Mouse (Mus musculus) kidney, adult 8-10 months (tissue): Measurements from ENCODE around the gene Yif1a.

Experiments used
- DNase-seq, 2 experiments: peaks; one replicate each; pipeline ENCODE4 v3.0.0; 2022

Gene Yif1a

DNA sequence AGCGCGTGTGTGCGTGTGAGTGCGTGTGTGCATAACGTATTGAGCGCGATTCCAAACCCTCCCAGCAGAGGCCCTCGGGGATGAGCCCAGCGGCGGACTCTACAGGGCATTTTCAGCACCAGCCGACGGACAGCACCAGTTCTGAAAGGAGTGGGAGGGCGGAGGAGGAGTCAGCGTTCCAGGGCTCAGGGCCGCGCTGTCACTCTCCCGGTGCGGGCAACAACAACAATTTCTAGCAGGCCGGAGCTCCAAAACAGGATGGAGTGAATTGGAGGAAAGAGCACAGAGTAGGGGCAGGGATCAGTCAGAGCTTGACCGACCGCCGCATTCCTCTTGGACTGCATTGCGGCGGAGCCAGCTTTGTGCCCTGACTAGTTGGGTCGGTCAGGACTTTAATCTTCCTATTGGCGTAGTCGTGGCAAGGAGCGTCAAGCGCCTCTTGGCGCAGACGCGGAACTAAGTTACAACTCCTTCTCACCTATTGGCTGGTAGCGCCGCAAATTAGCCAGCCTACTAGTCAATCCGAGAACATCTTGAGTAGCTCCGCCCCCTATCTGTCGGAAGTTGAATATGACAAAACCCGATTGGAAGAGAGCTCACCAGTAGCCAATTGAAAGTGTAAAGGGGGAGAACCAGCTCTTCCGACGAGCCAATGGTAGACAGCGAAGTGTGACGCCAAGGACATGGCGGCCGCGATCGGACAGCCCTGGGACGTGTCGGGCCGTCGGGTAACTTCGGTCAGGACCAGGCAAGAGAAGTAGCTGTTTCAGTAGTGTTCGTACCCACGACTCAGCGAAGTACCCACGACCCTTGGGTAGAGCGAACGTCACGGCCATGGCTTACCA lies at the start of gene Yif1a:
Gene Yif1a, plus strand, starts transcription at position 655 of the 845 bp plus-strand sequence.
- peak; percentile 97 to 99 for DNase-seq

DNA sequence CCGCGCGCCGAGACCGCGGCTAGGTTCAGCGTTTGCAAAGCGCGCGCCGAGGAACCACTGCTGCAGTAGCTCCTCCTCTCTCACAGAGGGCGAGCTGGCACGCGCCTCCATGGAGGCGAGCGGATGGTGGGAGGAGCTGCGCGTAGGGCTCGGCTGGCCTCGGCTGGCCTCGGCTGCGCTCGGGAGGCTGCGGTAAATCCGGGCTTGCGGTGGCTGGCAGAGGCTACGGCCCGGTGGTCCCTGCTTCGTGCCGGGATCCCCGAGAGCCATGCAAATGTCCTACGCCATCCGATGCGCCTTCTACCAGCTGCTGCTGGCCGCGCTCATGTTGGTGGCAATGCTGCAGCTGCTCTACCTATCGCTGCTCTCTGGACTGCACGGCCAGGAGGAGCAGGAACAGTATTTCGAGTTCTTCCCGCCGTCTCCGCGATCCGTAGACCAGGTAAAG lies 49.6 kb upstream of the Yif1a start, which contains the start of the genes B4gat1 and AC124502.3:
Gene B4gat1, plus strand, starts transcription at position 118 of the 448 bp plus-strand sequence.
Gene AC124502.3, plus strand, starts transcription at position 183 of the 448 bp plus-strand sequence.
- DNase-seq = peak; percentile 85 to 87

DNA sequence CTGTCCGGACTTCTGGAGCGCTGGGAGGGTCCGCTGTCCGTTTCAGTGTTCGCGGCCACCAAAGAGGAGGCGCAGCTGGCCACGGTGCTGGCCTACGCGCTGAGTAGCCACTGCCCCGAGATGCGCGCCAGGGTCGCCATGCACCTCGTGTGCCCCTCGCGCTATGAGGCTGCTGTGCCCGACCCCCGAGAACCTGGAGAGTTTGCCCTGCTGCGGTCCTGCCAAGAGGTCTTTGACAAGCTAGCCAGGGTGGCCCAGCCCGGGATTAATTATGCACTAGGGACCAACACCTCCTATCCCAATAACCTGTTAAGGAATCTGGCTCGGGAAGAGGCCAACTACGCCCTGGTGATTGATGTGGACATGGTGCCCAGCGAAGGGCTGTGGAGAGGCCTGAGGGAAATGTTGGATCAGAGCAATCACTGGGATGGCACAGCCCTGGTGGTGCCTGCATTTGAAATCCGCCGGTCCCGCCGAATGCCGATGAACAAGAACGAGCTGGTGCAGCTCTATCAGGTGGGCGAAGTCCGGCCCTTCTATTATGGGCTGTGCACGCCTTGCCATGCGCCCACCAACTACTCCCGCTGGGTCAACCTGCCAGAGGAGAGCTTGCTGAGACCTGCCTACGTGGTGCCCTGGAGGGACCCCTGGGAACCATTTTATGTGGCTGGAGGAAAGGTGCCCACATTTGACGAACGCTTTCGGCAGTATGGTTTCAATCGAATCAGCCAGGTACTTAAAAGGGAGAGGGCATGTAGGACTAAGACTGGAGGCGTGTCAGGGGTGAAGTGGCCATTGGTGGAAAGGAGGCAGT lies 48.8 kb upstream of the Yif1a start:
- DNase-seq = peak in 1 of 2 experiments; percentile 39

DNA sequence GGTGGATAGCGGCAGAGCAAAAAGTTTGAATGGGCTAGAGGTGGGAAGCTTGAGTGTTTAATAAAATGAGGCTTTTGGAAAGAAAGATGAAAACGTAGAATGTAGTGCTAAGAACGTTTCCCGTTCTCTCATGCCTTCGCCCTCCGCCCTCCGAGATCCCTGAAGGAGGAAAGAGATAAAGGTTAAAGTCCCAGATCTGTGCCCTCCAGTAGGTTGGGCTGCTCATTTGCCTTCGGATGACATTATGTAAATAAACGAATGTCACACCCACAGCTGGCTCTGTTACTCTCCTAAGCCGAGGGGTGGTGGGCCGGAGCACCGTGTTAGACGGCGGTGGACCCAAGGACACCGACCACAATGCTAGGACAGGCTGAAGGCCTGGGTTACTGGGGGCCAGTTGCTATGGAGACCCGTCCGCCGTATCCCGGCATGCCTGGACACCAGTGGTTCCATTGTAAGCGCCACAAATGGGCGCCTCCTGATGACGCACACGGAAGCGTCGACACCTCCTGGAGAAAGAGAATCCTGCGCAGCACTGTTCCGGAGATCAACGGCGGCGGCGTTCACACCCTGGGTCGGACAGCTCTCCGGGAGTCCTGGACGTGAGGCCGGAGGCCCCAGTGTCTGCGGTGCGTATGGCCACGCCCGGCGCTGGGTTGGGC lies 47.3 kb upstream of the Yif1a start, which contains the start of gene Brms1:
Gene Brms1, plus strand, starts transcription at position 493 of the 662 bp plus-strand sequence.
- peak; percentile 90 to 91 for DNase-seq

DNA sequence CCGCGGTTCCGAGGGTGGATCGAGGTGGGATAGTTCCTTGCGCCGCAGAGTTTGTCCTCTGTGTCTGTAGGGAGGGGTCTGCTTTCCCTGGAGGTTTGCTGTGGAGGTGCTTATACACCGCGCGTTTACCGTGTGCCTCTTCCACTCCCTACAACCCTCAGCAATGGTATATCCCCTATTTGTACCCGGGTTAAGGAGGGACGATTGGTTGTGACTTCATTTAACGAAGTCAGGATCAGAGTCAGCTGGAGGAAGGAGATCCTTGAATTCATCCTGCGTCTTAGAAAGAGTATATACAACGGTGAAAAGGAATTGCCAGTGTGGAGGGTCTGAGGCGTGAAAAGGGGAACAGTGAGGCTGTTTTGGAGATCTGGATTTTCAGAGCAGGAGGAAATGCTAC lies 46.8 kb upstream of the Yif1a start:
- no peak for DNase-seq

DNA sequence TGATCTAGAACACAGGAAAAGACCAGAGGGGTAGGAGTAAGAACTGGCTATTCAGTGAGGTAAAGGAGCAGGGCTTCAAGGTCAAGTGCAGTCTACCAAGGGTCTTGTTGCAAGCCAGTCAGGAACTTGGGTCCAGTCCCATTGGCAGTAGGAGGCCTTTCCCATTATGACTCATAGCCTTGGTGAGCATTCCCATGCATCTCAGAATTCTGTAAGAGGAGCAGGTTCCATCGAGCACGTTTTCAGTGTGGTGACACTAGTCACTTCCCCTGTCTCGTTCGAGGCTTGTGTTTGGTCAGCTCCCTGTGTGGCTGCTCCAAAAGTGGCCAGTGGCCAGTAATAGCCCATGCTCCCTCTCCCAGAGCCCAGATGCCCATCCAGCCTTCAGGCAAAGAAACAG lies 42.8 kb upstream of the Yif1a start:
- no peak for DNase-seq

DNA sequence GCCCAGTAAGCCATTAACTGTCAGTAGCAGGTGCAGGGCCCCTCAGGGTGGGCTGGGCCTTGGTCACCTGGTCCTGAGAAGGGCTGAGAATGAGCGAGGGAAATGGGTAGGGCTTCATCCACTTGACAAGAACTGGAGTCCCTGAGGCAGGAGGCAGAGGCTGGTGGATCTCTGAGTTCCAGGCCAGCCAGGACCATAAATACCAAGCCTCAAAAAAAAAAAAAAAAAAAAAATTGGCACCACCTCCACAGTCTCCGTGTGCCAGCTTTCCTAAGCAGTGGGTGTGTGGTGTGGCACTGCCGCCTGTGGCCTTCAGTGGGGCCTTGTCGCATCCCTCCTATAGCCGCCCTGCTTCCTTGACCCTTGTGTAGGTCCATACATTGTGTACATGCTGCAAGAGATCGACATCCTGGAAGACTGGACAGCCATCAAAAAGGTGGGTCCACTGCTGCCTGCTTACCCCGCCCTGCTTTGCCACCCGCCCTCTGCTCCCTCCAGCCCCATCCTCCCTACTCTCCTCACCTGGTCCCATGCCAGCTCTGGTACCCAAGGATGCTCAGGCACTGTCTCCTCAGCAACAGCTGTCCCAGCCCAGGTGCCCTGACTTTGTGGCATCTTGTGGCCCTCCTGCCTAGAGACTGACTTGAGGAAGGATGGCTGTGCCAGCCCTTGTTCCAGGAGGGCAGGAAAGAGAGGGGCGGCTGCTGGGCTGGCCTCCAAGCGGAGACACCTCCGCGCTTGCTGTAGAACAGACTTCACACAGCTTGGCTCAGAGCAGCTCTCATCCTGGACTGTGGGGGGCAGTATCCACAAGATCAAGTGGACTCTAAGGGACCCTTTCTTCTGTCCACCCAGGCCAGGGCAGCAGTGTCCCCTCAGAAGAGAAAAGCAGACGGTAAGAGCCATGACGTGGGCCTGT lies 39.9 kb upstream of the Yif1a start:
- DNase-seq = no peak

DNA sequence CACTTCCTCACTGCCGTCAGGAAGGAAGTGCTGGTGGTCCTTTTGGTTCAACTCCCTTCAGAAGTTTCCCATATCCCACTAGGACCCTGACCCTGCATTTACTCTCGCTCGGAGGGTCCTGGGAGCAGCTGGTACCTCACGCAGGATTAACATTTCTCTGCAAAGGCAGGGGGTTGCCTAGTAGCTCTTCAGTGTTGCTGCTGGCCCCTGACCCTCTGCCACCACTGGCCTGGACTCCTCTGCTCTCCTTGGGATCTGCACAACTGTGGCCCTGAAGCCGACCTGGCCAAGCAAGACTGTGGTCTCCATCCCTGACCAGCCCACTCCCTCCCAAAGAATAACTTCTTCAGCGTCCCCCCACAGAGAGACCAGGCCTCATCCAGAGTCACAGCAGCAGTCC lies 39.0 kb upstream of the Yif1a start:
- no peak for DNase-seq

DNA sequence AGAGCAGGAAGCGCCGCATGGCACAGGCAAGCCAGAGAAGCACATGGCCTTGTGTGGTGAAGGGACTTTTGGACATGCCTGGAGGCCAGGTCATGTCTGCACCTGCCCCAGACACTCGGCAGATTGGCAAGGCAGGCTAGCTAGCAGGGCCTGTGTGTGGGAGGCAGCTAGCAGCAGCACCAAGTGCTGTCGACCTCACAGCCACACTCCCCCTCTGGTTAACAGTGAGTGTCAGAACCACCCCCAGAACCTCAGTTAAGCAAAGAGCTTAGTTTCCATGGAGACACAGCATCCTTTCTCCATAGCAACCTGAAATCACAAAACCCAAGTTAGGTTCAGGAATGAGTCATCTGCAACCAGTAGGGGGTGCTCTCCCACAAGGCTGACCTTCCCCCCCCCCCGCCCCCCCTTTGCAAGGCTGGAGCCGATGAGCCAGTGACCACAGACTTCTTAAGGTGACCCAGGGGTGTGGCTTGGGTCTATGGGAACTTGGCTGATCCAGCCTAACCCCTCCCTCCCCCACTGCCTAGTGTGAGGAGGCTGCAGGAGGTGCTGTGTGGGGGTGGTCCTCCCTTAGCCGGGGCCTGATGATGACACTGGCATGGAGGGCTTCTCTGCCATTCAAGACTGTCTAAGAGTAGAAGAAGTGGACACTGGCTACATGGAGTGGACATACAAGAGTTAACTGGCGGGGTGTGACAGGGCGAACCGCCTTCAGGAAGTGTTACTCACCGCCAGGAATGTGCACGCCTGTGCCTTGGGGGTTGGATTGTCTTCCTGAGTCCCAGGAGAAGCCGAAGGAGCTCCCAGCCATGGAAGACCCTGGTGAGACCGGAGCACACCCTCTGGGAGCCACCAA lies 38.1 kb upstream of the Yif1a start, which contains the start of gene Rin1:
Gene Rin1, plus strand, starts transcription at position 435 of the 859 bp plus-strand sequence.
- peak; percentile 46 to 48 for DNase-seq

DNA sequence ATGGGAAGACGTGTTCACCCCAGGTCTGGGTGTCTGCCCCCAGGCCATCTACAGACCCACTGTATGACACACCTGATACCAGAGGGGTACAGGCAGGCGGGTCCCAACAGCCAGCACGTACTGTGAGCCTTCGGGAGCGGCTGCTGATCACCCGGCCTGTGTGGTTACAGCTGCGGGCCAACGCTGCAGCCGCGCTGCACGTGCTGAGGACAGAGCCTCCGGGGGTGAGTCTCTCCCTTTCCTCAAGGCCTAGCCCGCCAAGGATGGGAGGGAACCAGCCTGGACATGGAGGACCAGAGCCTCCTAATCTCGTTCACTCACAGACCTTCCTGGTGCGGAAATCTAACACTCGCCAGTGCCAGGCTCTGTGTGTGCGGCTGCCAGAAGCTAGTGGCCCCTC lies 37.3 kb upstream of the Yif1a start:
- DNase-seq = no peak

DNA sequence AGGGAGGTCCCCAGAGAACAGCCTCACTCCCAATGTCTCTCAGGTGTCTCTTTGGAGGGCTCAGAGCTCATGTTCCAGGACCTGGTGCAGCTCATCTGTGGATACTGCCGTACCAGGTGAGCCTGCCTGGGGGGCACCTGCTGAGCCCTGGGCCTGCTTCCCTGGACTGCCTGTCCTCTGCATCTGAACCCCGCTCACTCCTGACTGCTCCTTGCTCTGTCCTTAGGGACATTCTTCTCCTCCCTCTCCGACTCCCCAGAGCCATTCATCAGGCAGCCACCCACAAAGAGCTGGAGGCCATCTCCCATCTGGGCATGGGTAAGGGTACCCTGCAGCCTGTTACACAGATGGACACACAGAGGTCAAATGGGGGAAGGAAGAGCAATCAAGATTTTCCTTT lies 36.8 kb upstream of the Yif1a start:
- DNase-seq = no peak

DNA sequence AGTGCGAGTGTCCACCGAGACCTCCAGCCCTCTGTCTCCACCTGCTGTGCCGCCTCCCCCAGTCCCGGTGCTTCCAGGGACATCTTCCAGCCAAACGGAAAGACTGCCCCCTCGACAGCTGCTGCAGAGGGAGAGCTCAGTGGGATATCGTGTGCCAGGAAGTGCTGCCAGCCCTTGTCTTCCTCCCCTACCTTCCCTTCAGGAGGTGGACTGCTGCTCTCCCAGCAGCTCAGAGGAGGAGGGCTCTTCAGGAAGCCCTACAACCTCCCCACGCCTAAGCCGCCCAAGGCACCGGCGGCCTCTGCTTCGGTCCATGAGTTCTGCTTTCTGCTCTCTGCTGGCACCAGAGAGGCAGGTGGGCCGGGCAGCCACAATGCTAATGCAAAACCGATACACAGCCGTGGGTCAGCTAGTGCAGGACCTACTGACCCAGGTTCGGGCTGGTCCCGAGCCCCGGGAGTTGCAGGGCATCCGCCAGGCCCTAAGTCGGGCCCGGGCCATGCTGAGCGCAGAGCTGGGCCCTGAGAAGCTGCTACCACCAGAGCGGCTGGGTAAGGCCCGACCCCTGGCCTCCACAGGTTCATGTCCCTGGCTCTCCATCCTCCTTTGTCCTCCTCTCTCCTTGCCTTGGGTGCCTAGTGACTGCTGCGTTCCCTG lies 36.0 kb upstream of the Yif1a start:
- DNase-seq = no peak

DNA sequence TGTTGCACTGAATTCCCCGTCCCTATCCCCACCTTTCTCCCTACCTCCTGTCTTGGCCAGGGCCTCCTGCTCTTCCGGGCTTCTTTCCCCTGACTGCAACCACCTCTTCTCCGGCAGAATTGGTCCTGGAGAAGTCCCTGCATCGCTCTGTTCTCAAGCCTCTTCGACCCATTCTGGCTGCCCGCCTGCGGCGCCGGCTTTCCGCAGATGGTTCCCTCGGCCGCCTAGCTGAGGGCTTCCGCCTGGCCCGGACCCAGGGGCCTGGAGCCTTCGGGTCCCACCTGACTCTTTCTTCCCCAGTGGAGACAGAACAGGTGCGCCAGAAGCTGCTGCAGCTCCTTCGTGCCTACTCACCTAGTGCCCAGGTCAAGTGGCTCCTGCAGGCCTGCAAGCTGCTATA lies 35.5 kb upstream of the Yif1a start:
- DNase-seq = no peak

DNA sequence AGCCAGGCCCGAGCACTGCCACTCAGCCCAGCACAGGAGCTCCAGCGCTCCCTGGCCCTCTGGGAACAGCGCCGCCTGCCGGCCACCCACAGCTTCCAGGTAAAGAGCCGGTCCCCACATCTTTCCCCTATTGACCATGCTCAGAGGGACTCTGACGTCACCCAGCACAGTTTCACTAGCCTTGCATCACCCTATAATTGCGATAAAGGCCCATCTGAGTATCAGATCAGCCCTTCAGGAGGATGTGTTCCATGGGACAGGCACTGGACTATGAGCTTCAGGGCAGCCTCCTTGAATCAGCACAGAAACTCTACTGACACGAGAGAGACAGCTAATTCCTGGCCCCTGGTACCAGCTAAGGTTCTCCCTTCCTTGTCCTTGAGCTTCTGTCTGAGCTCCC lies 34.4 kb upstream of the Yif1a start:
- peak in 1 of 2 experiments; percentile 38 for DNase-seq

DNA sequence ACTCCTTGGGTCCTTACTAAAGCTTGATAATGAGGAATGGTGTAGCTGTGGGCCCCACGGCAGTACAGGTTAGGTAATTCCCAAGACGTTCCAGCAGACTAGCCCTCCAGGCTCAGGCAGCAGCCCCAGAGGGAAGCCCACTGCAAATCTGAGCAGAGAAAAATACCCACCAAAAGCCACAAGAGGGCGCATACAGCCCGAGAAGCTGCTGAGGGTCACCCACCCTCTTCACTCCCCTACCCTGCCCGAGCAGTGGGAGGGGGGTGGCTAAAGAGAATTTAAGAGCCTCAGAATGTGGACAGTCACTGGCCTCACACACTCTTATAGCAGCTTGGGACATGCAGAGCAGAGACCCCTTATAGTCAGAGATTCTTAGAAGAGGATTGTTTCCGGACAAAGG lies 32.1 kb upstream of the Yif1a start:
- peak in 1 of 2 experiments; percentile 20 for DNase-seq

DNA sequence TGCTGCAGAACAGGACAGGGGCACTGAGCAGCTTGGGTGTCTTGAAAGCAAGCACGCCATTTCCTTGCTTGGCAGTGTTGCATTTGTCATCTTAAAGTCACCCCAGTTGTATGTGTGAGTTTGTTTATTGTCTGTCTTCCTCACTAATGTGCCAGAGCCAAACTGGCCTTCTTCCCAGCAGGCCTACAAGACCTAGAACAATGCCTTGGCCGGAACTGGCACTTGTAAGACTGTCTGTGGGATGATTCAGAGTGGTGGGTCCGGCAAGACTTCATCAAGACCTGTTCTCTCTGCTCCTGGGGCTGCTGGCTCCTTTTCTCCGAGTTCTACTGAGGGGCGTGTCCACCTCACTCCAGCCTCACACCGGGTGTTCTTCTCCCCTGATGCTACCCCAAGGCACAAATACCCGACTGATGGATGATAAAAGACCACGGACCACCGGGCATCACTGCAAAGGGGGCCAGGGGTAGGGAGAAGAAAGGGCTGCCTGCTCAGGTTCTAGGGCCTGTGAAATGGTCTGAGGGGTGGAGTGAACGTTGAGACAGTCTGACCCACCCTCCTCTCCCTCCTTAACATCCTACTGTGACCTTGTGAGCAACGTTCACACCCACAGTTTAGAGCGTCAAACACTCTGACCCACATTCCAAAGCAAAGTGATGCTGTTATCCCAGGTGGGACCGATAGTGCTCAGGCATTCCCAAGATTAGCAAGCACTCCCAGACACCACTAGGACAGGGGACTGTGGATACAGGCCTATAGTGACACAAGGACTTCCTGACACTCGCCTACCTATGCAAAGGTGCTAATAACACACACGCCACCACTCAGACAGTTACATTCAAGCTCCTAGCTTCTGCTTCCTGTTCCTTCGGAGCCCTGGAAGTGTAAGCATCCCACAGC lies 30.2 kb upstream of the Yif1a start:
- DNase-seq = no peak

DNA sequence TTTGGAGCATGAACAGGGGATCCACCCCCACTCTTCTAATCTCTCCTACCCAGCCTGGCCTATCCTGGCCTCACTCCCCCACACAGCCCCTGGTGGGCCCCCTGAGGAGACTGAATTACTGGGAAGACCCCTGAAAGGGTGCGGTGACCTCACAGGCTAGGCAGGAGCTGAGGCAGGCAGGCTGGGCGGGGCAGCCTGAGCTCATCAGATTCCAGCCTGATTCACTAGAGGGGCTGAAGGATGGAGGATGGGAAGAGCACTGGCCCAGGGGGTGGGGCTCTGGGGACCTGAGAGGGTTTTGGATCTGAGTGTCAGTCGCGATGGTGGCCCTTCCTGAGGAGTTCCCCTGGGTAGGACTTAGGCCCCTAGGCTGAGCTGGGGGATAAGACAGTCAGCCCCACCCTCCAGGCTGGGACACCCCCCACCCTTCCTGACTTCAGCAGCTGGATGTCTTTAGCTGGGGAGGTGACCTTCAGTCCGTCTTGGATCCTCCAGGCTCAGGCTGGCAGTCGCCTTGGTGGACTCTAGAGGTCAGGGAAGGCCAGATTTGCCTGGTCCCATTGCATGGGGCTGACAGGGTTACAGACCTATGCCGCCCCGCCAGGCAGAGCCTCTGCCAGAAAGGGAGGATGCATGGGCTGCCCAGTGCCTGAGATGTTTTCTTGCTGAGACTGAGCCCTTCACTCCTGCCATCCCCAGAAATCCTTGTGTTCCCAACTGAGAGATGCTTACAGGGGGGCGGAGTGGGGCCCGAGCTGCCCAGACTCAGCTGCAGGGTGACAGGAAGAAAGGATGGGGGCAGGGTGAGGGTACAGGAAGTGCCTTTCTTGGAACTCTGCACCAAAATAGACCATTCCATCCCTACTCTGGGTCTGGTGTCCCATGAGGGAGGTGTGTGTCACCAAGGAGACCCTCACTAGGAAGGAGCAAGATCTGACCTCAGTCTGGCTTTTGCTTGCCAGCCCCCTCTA lies 29.3 kb upstream of the Yif1a start:
- no peak for DNase-seq
